Mouse (Mus musculus) lung, embryonic 14.5 days (tissue): ENCODE measurements around the gene Myo7a. TPM values are rescaled to one million over a fixed set of nuclear protein-coding genes. Genes with fewer than 3 reads are reported as not detected.

Experiments used
- ATAC-seq: fragments of 200-750 bp; cut with Nextera tagmentation; 2 replicates; pipeline ENCODE4 v1.8.0; 2017; ENCODE audit warnings: mild to moderate bottlenecking, moderate TSS enrichment, moderate library complexity; ENCODE audit not compliant: insufficient read depth
- DNase-seq: peaks from one replicate; pipeline ENCODE4 v3.0.0-alpha.2; 2015
- H3K27ac ChIP-seq: fragments of 300-500 bp; sonication (generic); 2 replicates; pipeline ENCODE4 v1.5.1; 2014; ENCODE audit warnings: low read depth, mild to moderate bottlenecking, moderate library complexity
- H3K27me3 ChIP-seq: fragments of 300-500 bp; sonication (generic); 2 replicates; pipeline ENCODE4 v1.6.1; 2014; ENCODE audit warnings: low read length, control low read depth; ENCODE audit not compliant: insufficient read depth
- H3K36me3 ChIP-seq: fragments of 300-500 bp; sonication (generic); 2 replicates; pipeline ENCODE4 v1.6.1; 2014; ENCODE audit warnings: control low read depth; ENCODE audit not compliant: insufficient read depth
- H3K4me1 ChIP-seq: fragments of 300-500 bp; sonication (generic); 2 replicates; pipeline ENCODE4 v1.6.1; 2014; ENCODE audit warnings: antibody characterized with exemption, control low read depth; ENCODE audit not compliant: insufficient read depth
- H3K4me2 ChIP-seq: fragments of 300-500 bp; sonication (generic); 2 replicates; pipeline ENCODE4 v1.6.1; 2014; ENCODE audit warnings: mild to moderate bottlenecking
- H3K4me3 ChIP-seq: fragments of 300-500 bp; sonication (generic); 2 replicates; pipeline ENCODE4 v1.5.1; 2014; ENCODE audit warnings: low read depth, low read length
- H3K9ac ChIP-seq: fragments of 300-500 bp; sonication (generic); 2 replicates; pipeline ENCODE4 v1.6.1; 2014
- H3K9me3 ChIP-seq: fragments of 300-500 bp; sonication (generic); 2 replicates; pipeline ENCODE4 v1.6.1; 2016; ENCODE audit warnings: low read depth, low read length, control low read depth
- CTCF ChIP-seq: IDR thresholded peaks from 2 replicates; pipeline ENCODE4 v1.5.1; 2016; ENCODE audit warnings: antibody characterized with exemption, low read depth
- WGBS: fragments of 180-500 bp; shearing (Covaris S2); extraction: QIAGEN DNeasy Blood & Tissue Kit; methylation state at CpG from one replicate; pipeline ENCODE4 v1.1.7; 2014; 5-methylcytosine and 5-hydroxymethylcytosine counted together
- polyA plus RNA-seq: library from polyadenylated mRNA; unstranded; fragments of >200 nt; fragmentation: Nextera tagmentation; extraction: Ambion mirVana; gene quantifications from 2 replicates; pipeline ENCODE4 v1.2.1, GENCODE M21; 2014

Myo7a gene
- polyA plus RNA-seq, 1 experiment from 2014 or later = 15.0 TPM

DNA sequence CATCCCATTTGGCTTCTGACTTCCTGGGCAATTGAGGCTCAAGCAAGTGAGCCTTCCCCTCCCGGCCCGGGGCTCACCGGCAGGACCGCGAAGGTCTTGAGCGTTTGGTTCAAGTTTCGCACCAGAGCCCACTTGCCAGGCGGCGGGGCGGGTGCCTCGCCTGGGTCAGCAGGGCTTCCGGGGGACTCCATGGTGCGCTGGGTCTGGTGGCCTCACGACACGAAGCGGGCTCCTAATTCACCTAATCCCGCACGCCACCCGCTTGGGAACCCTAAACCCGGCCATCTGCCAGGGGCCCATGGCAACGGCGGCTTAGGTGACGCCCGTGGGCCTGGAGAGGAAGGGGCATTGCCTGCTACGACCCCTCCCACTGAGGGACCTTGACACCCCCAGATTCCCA lies 8.1 kb downstream of the Myo7a start:
- H3K4me1 ChIP-seq = no peaks in the 10 kb centered on the region
- no peak overlapping the region for H3K27ac ChIP-seq
- peak overlapping the region; percentile 58 for H3K4me2 ChIP-seq
- 0 out of 2 replicates have a peak, but pooled peaks have one; percentile 36 for ATAC-seq
- peaks cover 20% of the 10 kb centered on the region for H3K27me3 ChIP-seq
- TF ChIP-seq CTCF = no peak
- no peaks in the 10 kb centered on the region for H3K36me3 ChIP-seq
- 3% methylated on average over 25 of the region's 25 CpGs for WGBS
- H3K9ac ChIP-seq = peak overlapping the region; percentile 47
- no peak for DNase-seq
- H3K9me3 ChIP-seq = no peaks in the 10 kb centered on the region
- peak overlapping the region; percentile 25 for H3K4me3 ChIP-seq

DNA sequence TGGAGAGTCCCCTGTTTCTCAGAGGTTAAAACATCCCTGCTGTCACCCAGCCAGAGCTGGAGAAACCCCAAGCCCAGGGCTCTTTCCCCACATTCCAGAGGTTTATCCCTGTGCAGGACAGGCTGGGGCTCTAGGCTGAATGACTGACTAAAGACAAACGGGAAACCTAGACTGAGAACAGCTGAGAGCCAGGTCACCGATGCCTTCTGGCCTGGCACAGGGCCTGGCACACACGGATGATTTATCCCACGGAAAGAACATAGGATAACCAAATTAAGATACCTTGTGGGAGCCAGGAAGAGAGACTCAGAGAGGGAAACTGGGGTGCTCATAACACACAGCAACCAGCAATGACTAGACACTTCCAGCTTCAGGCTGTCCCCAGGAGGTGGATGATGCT lies 9.6 kb downstream of the Myo7a start:
- H3K4me3 ChIP-seq = no peak overlapping the region
- no peak overlapping the region for H3K9ac ChIP-seq
- WGBS = 63% methylated on average over 4 of the region's 4 CpGs
- no peak for DNase-seq
- H3K27ac ChIP-seq = no peak overlapping the region
- ATAC-seq = no peak
- no peak for TF ChIP-seq CTCF
- no peaks in the 10 kb centered on the region for H3K36me3 ChIP-seq
- no peak overlapping the region for H3K4me2 ChIP-seq
- H3K4me1 ChIP-seq = no peaks in the 10 kb centered on the region
- H3K27me3 ChIP-seq = peaks cover 20% of the 10 kb centered on the region
- no peaks in the 10 kb centered on the region for H3K9me3 ChIP-seq

DNA sequence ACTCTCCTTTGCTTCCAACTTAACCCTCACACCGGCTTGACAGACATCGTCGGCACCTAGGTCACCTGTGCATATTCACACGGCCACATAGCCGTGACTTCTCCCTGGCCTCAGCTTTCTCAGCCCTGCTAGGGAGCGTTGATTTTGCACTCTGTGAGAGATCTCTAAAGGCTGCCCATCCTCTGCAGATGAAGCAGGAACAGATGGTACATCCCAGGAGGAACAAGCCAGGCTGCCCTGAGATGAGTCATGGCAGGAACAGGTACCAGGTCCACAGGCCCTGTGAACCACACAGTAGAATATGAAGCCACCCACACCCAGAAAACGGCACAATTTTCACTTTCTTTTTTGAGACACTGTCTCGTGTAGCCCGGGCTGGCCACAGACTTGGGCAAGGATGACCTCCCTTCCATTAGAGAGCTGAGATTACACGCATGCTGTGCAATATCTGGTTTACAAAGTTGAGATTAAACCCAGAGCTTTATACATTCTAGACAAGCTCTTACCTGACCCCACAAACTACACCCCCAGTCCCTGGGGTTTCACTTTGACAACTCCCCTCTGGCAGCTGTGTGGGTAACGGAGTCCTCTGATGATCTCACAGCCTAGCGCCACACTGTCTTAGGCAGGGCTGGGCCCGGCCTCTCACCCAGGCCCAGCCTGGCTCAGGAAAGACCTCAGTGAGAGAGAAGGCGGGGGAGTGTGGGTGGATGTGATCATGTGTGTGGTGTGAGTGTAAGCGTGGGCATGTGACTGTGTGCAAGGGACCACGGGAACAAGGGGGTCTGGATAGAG lies 10.5 kb downstream of the Myo7a start:
- no peak overlapping the region for H3K27ac ChIP-seq
- no peak overlapping the region for H3K4me3 ChIP-seq
- no peak overlapping the region for H3K4me2 ChIP-seq
- 72% methylated on average over 16 of the region's 16 CpGs for WGBS
- no peaks in the 10 kb centered on the region for H3K9me3 ChIP-seq
- H3K36me3 ChIP-seq = no peaks in the 10 kb centered on the region
- no peak for TF ChIP-seq CTCF
- H3K27me3 ChIP-seq = peaks cover 20% of the 10 kb centered on the region
- DNase-seq = no peak
- H3K4me1 ChIP-seq = no peaks in the 10 kb centered on the region
- ATAC-seq = no peak
- no peak overlapping the region for H3K9ac ChIP-seq

DNA sequence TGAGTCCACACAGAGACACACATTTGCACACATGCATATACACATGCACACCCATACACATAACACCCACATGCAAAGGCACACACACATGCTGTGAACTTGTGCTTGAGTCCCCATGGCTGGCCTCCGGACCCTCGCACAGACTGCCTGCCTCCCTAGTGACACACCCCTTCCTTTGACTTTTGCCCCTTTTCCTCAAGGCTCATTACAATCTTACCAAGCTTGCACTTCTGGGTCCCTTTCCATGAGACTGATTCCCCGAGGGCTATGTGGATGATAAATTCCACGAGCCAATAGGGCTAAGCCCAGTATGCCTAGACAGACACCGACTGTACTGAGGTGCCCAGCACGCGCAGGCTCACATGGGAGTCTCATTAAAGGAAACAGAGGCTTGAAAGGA lies 13.1 kb downstream of the Myo7a start:
- Histone ChIP-seq H3K9ac (no peak overlapping the region; the same call in 1 of the 2 replicates), H3K9me3 (no peaks in the 10 kb centered on the region), H3K27ac (no peak overlapping the region), H3K36me3 (no peaks in the 10 kb centered on the region), H3K4me1 (0 out of 2 replicates have a peak, but pooled peaks cover 5% of the 10 kb centered on the region), H3K27me3 (peaks cover 9% of the 10 kb centered on the region; the same call in 1 of the 2 replicates), H3K4me2 (no peak overlapping the region), H3K4me3 (no peak overlapping the region)
- TF ChIP-seq CTCF = no peak
- DNase-seq (no peak), ATAC-seq (no peak)
- WGBS = 87% methylated on average over 7 of the region's 7 CpGs

DNA sequence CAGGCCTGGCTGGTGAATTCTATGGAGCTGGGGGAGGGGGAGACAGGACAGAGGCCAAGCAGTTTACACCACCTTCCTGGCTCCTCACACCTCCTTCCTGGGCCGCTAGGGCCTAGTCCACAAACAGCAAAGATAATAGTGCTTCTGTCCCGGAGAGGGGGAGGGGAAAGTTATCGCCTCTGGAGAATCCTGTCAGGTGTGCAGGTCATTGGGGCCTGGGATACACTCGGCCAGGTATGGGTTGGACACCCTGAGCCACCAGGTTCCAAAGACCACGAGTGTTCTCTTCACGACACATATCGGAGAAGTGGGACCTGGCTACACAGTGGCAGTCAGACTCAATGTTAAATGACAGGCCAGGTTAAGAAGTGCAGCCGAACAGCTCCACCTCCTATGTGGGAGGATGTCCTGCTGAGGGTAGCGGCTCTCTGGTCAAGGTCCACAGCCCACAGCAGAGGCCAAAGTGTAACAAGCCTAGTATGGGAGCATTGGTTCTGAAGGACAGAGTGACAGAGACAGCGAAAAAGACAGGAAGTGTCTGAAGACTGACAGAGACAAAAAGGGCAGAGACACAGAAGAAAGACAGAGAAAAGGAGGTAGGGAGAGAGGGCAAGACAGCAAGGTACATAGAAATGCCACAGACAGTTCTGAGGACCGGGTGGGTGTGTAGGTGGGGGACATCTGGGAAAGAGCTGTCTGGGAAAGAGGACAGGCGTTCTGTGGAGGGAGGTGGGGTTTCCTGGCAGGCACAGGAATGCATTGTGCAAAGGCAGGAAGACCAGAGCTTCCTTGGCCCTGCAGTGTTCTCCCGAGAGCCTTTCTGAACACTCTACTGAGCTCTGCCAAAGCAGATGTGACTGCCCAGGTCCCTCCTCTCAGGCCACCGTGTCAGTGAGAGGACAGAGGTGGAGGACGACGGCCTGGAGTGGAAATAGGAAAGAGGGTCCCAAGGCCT lies 14.6 kb downstream of the Myo7a start:
- peak overlapping the region; percentile 24; the same call in 1 of the 2 replicates for H3K27ac ChIP-seq
- TF ChIP-seq CTCF = no peak
- no peak overlapping the region; the same call in 1 of the 2 replicates for H3K9ac ChIP-seq
- no peaks in the 10 kb centered on the region for H3K27me3 ChIP-seq
- H3K4me3 ChIP-seq = no peak overlapping the region
- no peaks in the 10 kb centered on the region for H3K36me3 ChIP-seq
- peak; percentile 20 for DNase-seq
- ATAC-seq = no peak
- WGBS = 58% methylated on average over 16 of the region's 16 CpGs
- H3K4me2 ChIP-seq = no peak overlapping the region
- H3K4me1 ChIP-seq = 0 out of 2 replicates have a peak, but pooled peaks cover 5% of the 10 kb centered on the region
- H3K9me3 ChIP-seq = no peaks in the 10 kb centered on the region

DNA sequence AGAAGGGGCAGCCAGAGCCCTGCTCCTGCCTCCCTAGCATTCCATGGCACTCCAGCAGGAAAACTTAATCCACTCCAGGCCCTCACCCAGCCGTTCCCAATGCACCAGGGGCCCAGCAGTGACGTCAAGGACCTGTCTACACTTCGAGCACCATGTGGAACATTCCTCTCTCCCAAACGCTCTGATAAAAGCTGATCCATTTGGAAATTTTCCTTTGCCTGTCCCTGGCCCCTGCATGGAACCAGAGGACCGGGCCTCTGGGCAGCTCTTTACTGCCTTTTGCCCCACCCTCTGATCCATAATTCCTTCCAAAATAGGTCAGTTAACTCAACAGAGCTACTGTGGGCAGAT lies 15.4 kb downstream of the Myo7a start:
- Histone ChIP-seq H3K4me1 (0 out of 2 replicates have a peak, but pooled peaks cover 5% of the 10 kb centered on the region), H3K4me2 (no peak overlapping the region), H3K9me3 (no peaks in the 10 kb centered on the region), H3K27me3 (no peaks in the 10 kb centered on the region), H3K36me3 (no peaks in the 10 kb centered on the region), H3K4me3 (no peak overlapping the region), H3K9ac (no peak overlapping the region), H3K27ac (no peak overlapping the region)
- DNase-seq = no peak
- 52% methylated on average over 5 of the region's 5 CpGs for WGBS
- no peak for TF ChIP-seq CTCF
- ATAC-seq = no peak
